Mouse (Mus musculus) lung, postnatal 0 days (tissue): ENCODE data around the gene Arfip2.

Experiments used
- CTCF ChIP-seq: IDR thresholded peaks from 2 replicates; pipeline ENCODE4 v1.5.1; 2016; ENCODE audit warnings: antibody characterized with exemption, mild to moderate bottlenecking
- EP300 ChIP-seq: IDR thresholded peaks from 2 replicates; pipeline ENCODE4 v1.6.1; 2016; ENCODE audit warnings: antibody characterized with exemption, mild to moderate bottlenecking, control low read depth

DNA sequence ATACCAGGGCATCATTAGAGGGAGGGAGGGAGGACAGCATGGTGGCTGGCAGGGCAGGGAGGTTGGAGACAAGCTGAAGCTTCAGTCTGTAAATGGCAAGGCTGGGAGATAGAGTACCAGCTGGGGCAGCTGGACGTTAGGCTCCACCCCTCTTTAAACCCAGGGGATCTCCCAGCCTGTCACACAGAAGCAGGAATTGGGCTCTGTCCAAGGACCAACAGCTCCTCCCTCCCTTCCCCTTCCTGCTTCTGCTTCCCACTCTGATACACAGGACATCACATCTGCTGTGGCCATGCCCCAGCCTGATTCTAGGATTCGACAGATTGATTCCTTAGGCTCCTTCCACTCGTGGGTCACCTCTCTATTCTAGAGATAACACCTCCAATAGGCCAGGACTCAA, 11.6 kb downstream of the Arfip2 start:
- TF ChIP-seq EP300: no peak
- no peak for TF ChIP-seq CTCF
